Mouse (Mus musculus) forebrain, embryonic 15.5 days (tissue): ENCODE measurements at regions not wholly inside any gene's neighbourhood (a gene's known extent, or its start where the extent isn't known, plus 50 kb on each side); places are given as distances from the start of the nearest gene placed in this dataset.

Source experiments
- ATAC-seq: fragments of 200-750 bp; cut with Nextera tagmentation; replicated peaks from 2 replicates; pipeline ENCODE4 v1.8.0; 2017; ENCODE audit warnings: mild to moderate bottlenecking, moderate TSS enrichment, moderate library complexity
- H3K27ac ChIP-seq: fragments of 300-500 bp; sonication (generic); replicated peaks from 2 replicates; pipeline ENCODE4 v1.5.1; 2015; ENCODE audit warnings: mild to moderate bottlenecking, inconsistent platforms
- H3K27me3 ChIP-seq: fragments of 300-500 bp; sonication (generic); 2 replicates; pipeline ENCODE4 v1.6.1; 2015; ENCODE audit warnings: inconsistent platforms
- H3K36me3 ChIP-seq: fragments of 300-500 bp; sonication (generic); 2 replicates; pipeline ENCODE4 v1.6.1; 2015; ENCODE audit warnings: mild to moderate bottlenecking, inconsistent platforms
- H3K4me1 ChIP-seq: fragments of 300-500 bp; sonication (generic); 2 replicates; pipeline ENCODE4 v1.6.1; 2015; ENCODE audit warnings: inconsistent platforms
- H3K4me2 ChIP-seq: fragments of 300-500 bp; sonication (generic); replicated peaks from 2 replicates; pipeline ENCODE4 v1.6.1; 2015; ENCODE audit warnings: mild to moderate bottlenecking, inconsistent platforms
- H3K4me3 ChIP-seq: fragments of 300-500 bp; sonication (generic); 2 replicates; pipeline ENCODE4 v1.5.1; 2015; ENCODE audit warnings: mild to moderate bottlenecking, inconsistent platforms
- H3K9ac ChIP-seq: fragments of 300-500 bp; sonication (generic); replicated peaks from 2 replicates; pipeline ENCODE4 v1.6.1; 2015; ENCODE audit warnings: mild to moderate bottlenecking, inconsistent platforms
- H3K9me3 ChIP-seq: fragments of 300-500 bp; sonication (generic); 2 replicates; pipeline ENCODE4 v1.6.1; 2016; ENCODE audit warnings: inconsistent platforms
- WGBS: fragments of 180-500 bp; shearing (Covaris S2); methylation state at CpG from one replicate; pipeline ENCODE4 v1.1.7; 2015; ENCODE audit warnings: mixed read lengths; 5-methylcytosine and 5-hydroxymethylcytosine counted together

DNA sequence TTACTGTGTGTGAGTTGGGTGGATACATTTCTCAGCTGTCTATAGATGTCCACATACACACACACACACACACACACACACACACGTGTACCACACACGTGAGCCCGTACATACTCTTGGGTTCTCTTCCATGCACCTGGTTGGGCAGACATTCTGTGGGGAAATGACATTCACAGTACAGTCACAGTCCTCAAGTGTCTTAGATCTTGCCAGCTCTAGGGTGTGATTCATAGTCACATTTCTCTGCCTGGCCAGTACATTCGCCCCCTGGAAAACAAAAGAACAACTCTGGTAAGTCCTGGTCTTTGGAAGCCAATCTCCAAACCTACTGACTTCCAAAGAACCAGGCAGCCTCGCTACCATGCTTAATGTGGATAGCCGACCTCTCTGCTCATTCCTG is 64.6 kb upstream of the Acbd6 start:
- Histone ChIP-seq H3K9ac (no peak overlapping the region), H3K4me1 (peaks cover 36% of the 10 kb centered on the region), H3K4me2 (no peak overlapping the region), H3K4me3 (no peak overlapping the region), H3K9me3 (no peaks in the 10 kb centered on the region), H3K36me3 (no peaks in the 10 kb centered on the region), H3K27ac (no peak overlapping the region), H3K27me3 (no peaks in the 10 kb centered on the region)
- ATAC-seq: no peak
- WGBS: 85% methylated on average over 6 of the region's 6 CpGs

DNA sequence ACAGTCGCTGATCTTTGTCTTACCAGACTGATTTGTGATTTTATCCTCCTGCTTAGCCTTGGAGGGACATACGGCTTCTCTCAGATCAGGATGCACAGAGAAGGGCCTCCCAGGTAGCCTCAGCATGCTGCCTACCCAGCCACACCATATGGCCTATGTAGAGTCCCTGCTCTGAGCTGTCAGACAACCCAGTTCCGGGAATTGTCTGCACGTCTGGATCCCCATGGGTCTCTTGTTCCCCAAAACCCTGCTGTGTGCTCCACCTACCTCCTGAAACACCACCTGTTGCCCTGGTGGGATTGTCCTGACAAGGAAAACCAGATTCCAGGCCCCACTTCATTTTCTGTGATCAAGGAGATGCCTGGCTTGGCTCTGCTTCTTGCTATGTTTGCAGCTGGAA is 64.1 kb upstream of the Acbd6 start:
- H3K4me1 ChIP-seq: peaks cover 32% of the 10 kb centered on the region
- H3K36me3 ChIP-seq: no peaks in the 10 kb centered on the region
- 58% methylated on average over 4 of the region's 4 CpGs for WGBS
- H3K27ac ChIP-seq: no peak overlapping the region; the same call in 1 of the 2 replicates
- no peak overlapping the region for H3K4me2 ChIP-seq
- ATAC-seq: no peak
- H3K9me3 ChIP-seq: no peaks in the 10 kb centered on the region
- no peak overlapping the region for H3K4me3 ChIP-seq
- H3K9ac ChIP-seq: no peak overlapping the region
- H3K27me3 ChIP-seq: no peaks in the 10 kb centered on the region

DNA sequence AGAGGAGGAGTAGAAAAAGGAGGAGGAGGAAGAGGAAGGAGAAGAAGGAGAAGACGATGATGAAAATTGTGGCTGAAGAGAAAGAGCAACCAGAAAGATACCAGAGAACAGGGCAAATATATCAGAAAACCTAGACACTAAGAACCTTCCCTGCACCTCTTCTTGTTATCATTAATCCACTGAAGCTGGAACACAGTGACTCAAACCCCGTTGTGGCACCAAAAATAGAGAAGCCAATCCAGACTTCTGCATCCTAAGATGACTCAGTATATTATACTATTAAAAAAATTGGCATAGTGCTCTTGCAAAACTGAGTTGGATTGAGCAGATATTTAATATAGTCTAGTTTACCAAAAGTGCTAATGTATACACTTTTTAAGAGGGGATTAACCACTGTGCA is 63.6 kb upstream of the Acbd6 start:
- 88% methylated on average over 2 of the region's 2 CpGs for WGBS
- no peak overlapping the region for H3K9ac ChIP-seq
- no peaks in the 10 kb centered on the region for H3K9me3 ChIP-seq
- H3K27ac ChIP-seq: no peak overlapping the region
- no peaks in the 10 kb centered on the region for H3K27me3 ChIP-seq
- H3K4me1 ChIP-seq: peaks cover 28% of the 10 kb centered on the region
- no peaks in the 10 kb centered on the region for H3K36me3 ChIP-seq
- no peak overlapping the region for H3K4me2 ChIP-seq
- no peak overlapping the region for H3K4me3 ChIP-seq
- ATAC-seq: no peak

DNA sequence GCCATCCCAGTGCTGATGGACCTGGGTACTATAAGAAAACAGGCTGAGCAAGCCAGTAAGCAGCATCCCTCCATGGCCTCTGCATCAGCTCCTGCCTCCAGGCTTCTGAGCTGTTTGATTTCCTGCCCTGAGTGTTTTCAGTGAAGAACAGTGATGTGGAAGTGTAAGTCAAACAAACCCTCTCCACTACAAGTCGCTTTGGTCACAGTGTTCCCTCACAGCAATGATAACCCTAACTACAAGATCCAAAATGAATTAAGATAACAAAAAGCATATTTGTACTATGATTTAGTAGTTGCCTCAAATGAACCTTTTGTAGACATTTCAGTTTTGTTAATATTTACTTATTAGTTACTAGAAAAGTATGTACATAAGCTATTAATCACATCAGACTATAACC is 58.2 kb upstream of the Acbd6 start:
- no peak for ATAC-seq
- H3K9me3 ChIP-seq: no peaks in the 10 kb centered on the region
- no peak overlapping the region for H3K9ac ChIP-seq
- peaks cover 20% of the 10 kb centered on the region for H3K4me1 ChIP-seq
- no peak overlapping the region for H3K4me3 ChIP-seq
- no peaks in the 10 kb centered on the region for H3K27me3 ChIP-seq
- no peak overlapping the region for H3K4me2 ChIP-seq
- no peaks in the 10 kb centered on the region for H3K36me3 ChIP-seq
- no peak overlapping the region for H3K27ac ChIP-seq
- 100% methylated on average over 1 of the region's 1 CpGs for WGBS

DNA sequence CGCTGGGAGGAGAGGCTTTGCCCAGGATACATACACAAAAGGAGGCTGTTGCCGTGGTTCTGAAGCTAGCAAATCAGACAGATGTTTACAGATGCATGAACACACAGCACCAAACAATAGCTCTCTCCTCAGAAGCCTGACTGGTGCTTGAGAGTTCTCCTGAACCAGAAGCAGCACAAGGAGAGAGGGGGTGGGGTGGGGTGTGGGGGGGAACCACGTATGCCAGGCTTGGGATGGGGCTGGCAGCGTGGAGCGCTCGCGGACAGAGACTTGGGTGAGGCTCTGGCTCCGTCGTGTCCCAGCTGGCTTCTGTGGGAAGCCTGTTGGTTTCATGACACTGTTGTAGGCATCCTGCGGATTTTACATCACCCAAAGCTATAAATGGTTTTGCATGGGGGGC is 55.1 kb upstream of the Acbd6 start:
- peak; percentile 67; the same call in 1 of the 2 replicates for ATAC-seq
- no peak overlapping the region for H3K9ac ChIP-seq
- peak overlapping the region; percentile 35 for H3K27ac ChIP-seq
- H3K36me3 ChIP-seq: no peaks in the 10 kb centered on the region
- no peak overlapping the region for H3K4me2 ChIP-seq
- WGBS: 22% methylated on average over 10 of the region's 10 CpGs
- no peak overlapping the region for H3K4me3 ChIP-seq
- peaks cover 28% of the 10 kb centered on the region for H3K4me1 ChIP-seq
- no peaks in the 10 kb centered on the region for H3K27me3 ChIP-seq
- H3K9me3 ChIP-seq: no peaks in the 10 kb centered on the region

DNA sequence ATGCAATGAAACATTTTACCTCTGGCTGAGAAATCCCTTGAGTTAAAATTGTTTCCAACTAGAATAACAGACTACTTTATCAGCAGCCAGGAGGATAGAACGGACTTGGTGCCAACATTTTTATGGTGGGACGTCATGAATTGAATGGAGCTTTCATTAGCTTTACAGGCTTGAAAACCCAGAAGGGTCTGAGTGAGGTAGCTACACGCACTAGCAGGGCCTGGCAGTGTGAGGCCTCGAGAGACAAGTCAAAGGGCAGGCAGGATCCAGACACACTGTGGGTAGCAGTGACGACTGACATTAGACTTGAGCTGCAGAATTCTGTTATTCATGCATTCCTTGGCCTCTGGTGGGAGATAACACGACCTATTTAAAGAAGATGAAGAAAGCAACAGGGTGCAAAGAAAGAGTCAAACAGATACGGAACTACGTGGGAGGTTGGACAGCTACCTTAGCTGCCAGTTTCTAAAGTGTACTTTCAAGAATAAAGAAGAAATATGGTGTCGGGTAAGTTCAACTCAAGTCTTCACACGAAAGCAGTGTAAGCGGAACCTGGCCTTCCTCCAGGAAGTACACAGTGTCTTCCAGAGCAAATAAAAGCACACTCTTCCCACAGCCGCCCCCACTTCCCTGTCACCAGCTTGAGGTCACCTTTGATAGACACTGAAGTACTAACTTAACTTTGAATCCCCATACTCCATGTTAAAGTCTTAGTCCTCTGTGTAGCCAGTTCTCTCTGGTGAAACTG is 53.2 kb upstream of the Acbd6 start:
- 53% methylated on average over 12 of the region's 12 CpGs for WGBS
- Histone ChIP-seq H3K4me3 (no peak overlapping the region), H3K4me1 (peaks cover 28% of the 10 kb centered on the region), H3K9me3 (no peaks in the 10 kb centered on the region), H3K36me3 (no peaks in the 10 kb centered on the region), H3K27me3 (no peaks in the 10 kb centered on the region), H3K27ac (0 out of 2 replicates have a peak overlapping the region, but pooled peaks have one; percentile 9), H3K9ac (no peak overlapping the region), H3K4me2 (no peak overlapping the region)
- no peak for ATAC-seq

DNA sequence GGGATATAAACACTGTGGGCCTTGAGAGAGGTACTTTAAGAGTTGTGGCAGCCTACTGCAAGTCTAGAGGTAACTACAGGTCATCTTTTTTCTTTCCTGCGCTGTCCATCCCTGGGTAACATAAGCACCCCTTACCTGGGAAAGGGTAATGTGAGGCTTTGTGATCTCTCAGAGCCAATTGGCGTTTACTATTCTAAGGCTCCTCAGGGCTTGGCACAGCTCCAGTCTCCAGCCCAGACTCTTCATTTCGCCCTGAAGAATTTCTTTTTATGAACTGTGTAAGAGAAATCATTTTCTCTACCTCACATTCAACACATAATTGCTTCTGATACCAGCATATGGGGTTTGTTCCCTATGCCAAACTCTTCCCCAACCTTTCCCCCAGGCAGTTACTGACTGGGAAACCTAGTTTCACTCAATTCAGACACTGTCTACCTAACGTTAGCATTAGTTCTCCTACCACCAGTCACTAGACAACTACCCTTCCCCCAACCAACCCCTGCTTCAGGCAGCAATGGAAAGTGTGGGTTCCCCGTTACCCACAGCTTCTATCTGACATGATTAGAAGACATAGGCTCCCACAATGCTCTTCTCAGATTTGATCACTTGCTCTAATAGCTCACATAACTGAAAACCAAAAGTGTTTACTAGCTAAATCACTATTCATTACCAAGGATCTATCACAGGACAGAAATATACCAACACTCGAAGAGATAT is 52.4 kb upstream of the Acbd6 start:
- 62% methylated on average over 6 of the region's 6 CpGs for WGBS
- no peak for ATAC-seq
- no peak overlapping the region for H3K9ac ChIP-seq
- peaks cover 28% of the 10 kb centered on the region for H3K4me1 ChIP-seq
- H3K36me3 ChIP-seq: no peaks in the 10 kb centered on the region
- H3K9me3 ChIP-seq: no peaks in the 10 kb centered on the region
- no peak overlapping the region for H3K27ac ChIP-seq
- H3K27me3 ChIP-seq: no peaks in the 10 kb centered on the region
- no peak overlapping the region for H3K4me3 ChIP-seq
- no peak overlapping the region for H3K4me2 ChIP-seq
